ENCODE assay signal across 13 mouse cellular contexts in genomic region chr5:100032107-100032506, GRCm38 (mm10). TPM values are rescaled to one million over a fixed set of nuclear protein-coding genes. Genes with fewer than 3 reads are reported as not detected.
DNase-seq lines count a peak whose midpoint lies in the region; ATAC-seq and TF ChIP-seq lines count a peak whose summit lies in the region.
"Had no signal": no experiment of that assay in that cellular context is flagged by ENCODE, and none has a peak within 500 bp of the region (broad histone marks: within the 10 kb centered on the region; RNA-seq: fewer than 3 reads in every experiment).

No protein-coding gene starts in this region.

- H3K79me2 ChIP-seq in heart, adult 2 months (replicated peaks; ENCODE audit: control insufficient read depth, insufficient read depth, low read length) = no peaks in the 10 kb centered on the region; the same call in none of the 2 replicates

- TF ChIP-seq POLR2A in heart, adult 2 months (IDR thresholded peaks at IDR 0.05; ENCODE audit: insufficient read depth, low read depth, low read length) = no peak

- H3K4me1 ChIP-seq in heart, adult 2 months (ENCODE audit: control insufficient read depth, insufficient read depth, low read length) = peaks cover 4% of the 10 kb centered on the region
- peaks cover 29% of the 10 kb centered on the region for H3K4me1 ChIP-seq in midbrain, embryonic 12.5 days
- H3K4me1 ChIP-seq in midbrain, embryonic 10.5 days = peaks cover 18% of the 10 kb centered on the region

- no peaks in the 10 kb centered on the region for H3K9me3 ChIP-seq in midbrain, embryonic 12.5 days
- H3K9me3 ChIP-seq in midbrain, embryonic 10.5 days (replicated peaks) = no peaks in the 10 kb centered on the region

- no peak for TF ChIP-seq EP300 in heart, adult 2 months (IDR thresholded peaks at IDR 0.05; ENCODE audit: insufficient read depth, low read depth, low read length)

- H3K36me3 ChIP-seq in heart, adult 2 months (ENCODE audit: control insufficient read depth, insufficient read depth, low read length) = peaks cover 30% of the 10 kb centered on the region
- H3K36me3 ChIP-seq in midbrain, embryonic 12.5 days = peaks cover 45% of the 10 kb centered on the region
- H3K36me3 ChIP-seq in midbrain, embryonic 10.5 days = peaks cover 64% of the 10 kb centered on the region

- H3K27ac ChIP-seq in heart, adult 2 months = no peak overlapping the region
- H3K27ac ChIP-seq in midbrain, embryonic 12.5 days (replicated peaks) = no peak overlapping the region
- no peak overlapping the region for H3K27ac ChIP-seq in midbrain, embryonic 10.5 days (replicated peaks)

- no peak overlapping the region for H3K9ac ChIP-seq in heart, adult 2 months (ENCODE audit: low read depth, low read length)
- no peak overlapping the region for H3K9ac ChIP-seq in midbrain, embryonic 12.5 days (replicated peaks)

- 96% methylated on average over 2 of the region's 2 CpGs for WGBS in heart, adult 2 months
- WGBS in midbrain, embryonic 12.5 days = 88% methylated on average over 2 of the region's 2 CpGs
- 90% methylated on average over 2 of the region's 2 CpGs for WGBS in midbrain, embryonic 10.5 days

- H3K27me3 ChIP-seq in heart, adult 2 months (ENCODE audit: control insufficient read depth, insufficient read depth, low read length) = no peaks in the 10 kb centered on the region
- H3K27me3 ChIP-seq in midbrain, embryonic 12.5 days = no peaks in the 10 kb centered on the region
- no peaks in the 10 kb centered on the region for H3K27me3 ChIP-seq in midbrain, embryonic 10.5 days (ENCODE audit: low read depth, poor library complexity, severe bottlenecking)
- H3K27me3 ChIP-seq: CH12.LX had no signal

- 0 out of 2 replicates have a peak, but pooled peaks have one; percentile 1 for TF ChIP-seq CTCF in heart, adult 2 months (IDR thresholded peaks at IDR 0.05)

- 0 out of 2 replicates have a peak, but pooled peaks have one; percentile 21 for ATAC-seq in midbrain, embryonic 12.5 days (ENCODE audit: low FRiP score, low read depth)
- peak; percentile 54 for ATAC-seq in common myeloid progenitor, adult 5-6 weeks (replicated peaks; ENCODE audit: low read depth, poor library complexity, severe bottlenecking)

- intact Hi-C loops in heart, adult 2 months (cut with DNase I) = no loop called here

- H3K4me2 ChIP-seq in midbrain, embryonic 12.5 days (replicated peaks) = no peak overlapping the region

- no peak for DNase-seq in heart, adult 2 months
- no peak for DNase-seq in heart, adult 18-20 months
- no peak for DNase-seq in midbrain, embryonic 10.5 days (ENCODE audit: low spot score)
- peak; percentile 54 for DNase-seq in mesoderm, embryonic 11.5 days (ENCODE audit: low read depth, low spot score)
- DNase-seq in cerebellum, postnatal 4 days (ENCODE audit: low spot score in 2 of 2) = no peak
- no peak for DNase-seq in layer of hippocampus, adult 8-10 months (ENCODE audit: low spot score in 2 of 2)
- DNase-seq: adrenal gland, adult 8-10 months; cerebellum, adult 18-20 months; kidney, adult 11 months; right cerebral cortex, postnatal 4 days had no signal

- no peak overlapping the region for H3K4me3 ChIP-seq in heart, adult 2 months
- no peak overlapping the region for H3K4me3 ChIP-seq in midbrain, embryonic 12.5 days
- H3K4me3 ChIP-seq in midbrain, embryonic 10.5 days = no peak overlapping the region

RNA-seq across cellular contexts. Expression of gene Hnrnpdl, which starts 7.4 kb away (rescaled TPM):
- total RNA-seq in heart, adult 2 months (2021) = 10 to 100 TPM; 57.1 to 57.3 TPM
- 44.1 and 69.7 TPM in 2 replicates for polyA plus RNA-seq in heart, adult 2 months (2012; rRNA removed)
- total RNA-seq in heart, adult 18-20 months (2021) = 10 to 100 TPM; 57.6 to 65.2 TPM
- 288 and 290 TPM in 2 replicates for polyA plus RNA-seq in midbrain, embryonic 12.5 days (2016; fragmentation: Nextera tagmentation; extraction: Ambion mirVana)
- polyA plus RNA-seq in midbrain, embryonic 10.5 days (2016; fragmentation: Nextera tagmentation; extraction: Ambion mirVana) = 234 and 244 TPM in 2 replicates
- total RNA-seq in common myeloid progenitor, adult 5-6 weeks (2017) = 461 and 481 TPM in 2 replicates
- total RNA-seq in layer of hippocampus, adult 8-10 months (2022) = 100 to 1,000 TPM; 182 to 223 (median 194) TPM

RNA-seq across cellular contexts. Expression of gene Enoph1, which starts 7.7 kb away (rescaled TPM):
- total RNA-seq in heart, adult 2 months (2021) = 1 to 10 TPM; 8.4 to 8.8 TPM
- 12.6 and 13.3 TPM in 2 replicates for polyA plus RNA-seq in heart, adult 2 months (2012; rRNA removed)
- total RNA-seq in heart, adult 18-20 months (2021) = 1 to 10 TPM; 7.1 to 8.3 TPM
- polyA plus RNA-seq in midbrain, embryonic 12.5 days (2016; fragmentation: Nextera tagmentation; extraction: Ambion mirVana) = 39.2 and 39.9 TPM in 2 replicates
- 54.6 and 60.4 TPM in 2 replicates for polyA plus RNA-seq in midbrain, embryonic 10.5 days (2016; fragmentation: Nextera tagmentation; extraction: Ambion mirVana)
- total RNA-seq in common myeloid progenitor, adult 5-6 weeks (2017) = 37.4 and 39.7 TPM in 2 replicates
- 10 to 100 TPM; 51.4 to 56.9 (median 55.1) TPM for total RNA-seq in layer of hippocampus, adult 8-10 months (2022)

RNA-seq across cellular contexts. Expression of gene 4930524J08Rik, which starts 53.2 kb away (rescaled TPM):
- total RNA-seq in heart, adult 2 months (2021) = 1 to 10 TPM; 1.1 to 1.2 TPM
- 0.84 TPM in 1 of 2 replicates, not detected in the other for polyA plus RNA-seq in heart, adult 2 months (2012; rRNA removed)
- under 1 TPM; 0.47 to 0.87 TPM for total RNA-seq in heart, adult 18-20 months (2021)
- polyA plus RNA-seq in midbrain, embryonic 12.5 days (2016; fragmentation: Nextera tagmentation; extraction: Ambion mirVana) = 3.2 and 3.5 TPM in 2 replicates
- polyA plus RNA-seq in midbrain, embryonic 10.5 days (2016; fragmentation: Nextera tagmentation; extraction: Ambion mirVana) = 1.8 and 2.4 TPM in 2 replicates
- total RNA-seq in common myeloid progenitor, adult 5-6 weeks (2017) = 1.4 TPM in 1 of 2 replicates, not detected in the other
- total RNA-seq in layer of hippocampus, adult 8-10 months (2022) = 1 to 10 TPM; 1.4 to 3.1 (median 1.6) TPM

RNA-seq across cellular contexts. Expression of gene Hnrnpd, which starts 53.4 kb away (rescaled TPM):
- 10 to 100 TPM; 83.0 to 90.3 TPM for total RNA-seq in heart, adult 2 months (2021)
- 10.2 and 14.3 TPM in 2 replicates for polyA plus RNA-seq in heart, adult 2 months (2012; rRNA removed)
- total RNA-seq in heart, adult 18-20 months (2021) = 10 to 100 TPM; 86.2 to 86.6 TPM
- polyA plus RNA-seq in midbrain, embryonic 12.5 days (2016; fragmentation: Nextera tagmentation; extraction: Ambion mirVana) = 471 and 527 TPM in 2 replicates
- 207 and 256 TPM in 2 replicates for polyA plus RNA-seq in midbrain, embryonic 10.5 days (2016; fragmentation: Nextera tagmentation; extraction: Ambion mirVana)
- total RNA-seq in common myeloid progenitor, adult 5-6 weeks (2017) = 181 and 264 TPM in 2 replicates
- total RNA-seq in layer of hippocampus, adult 8-10 months (2022) = 100 to 1,000 TPM; 171 to 222 (median 202) TPM
